ENCODE assay signal across 20 mouse cellular contexts in genomic region chr5:58294903-58295302, GRCm38 (mm10).
"Had no signal": no experiment of that assay in that cellular context is flagged by ENCODE, and none has a peak within 500 bp of the region (broad histone marks: within the 10 kb centered on the region; RNA-seq: fewer than 3 reads in every experiment).

No protein-coding gene starts in this region.

- H3K9ac ChIP-seq: lung, embryonic 14.5 days; midbrain, embryonic 13.5 days; neural tube, embryonic 13.5 days; neural tube, embryonic 15.5 days had no signal

- H3K9me3 ChIP-seq: megakaryocyte, embryonic 14.5 days; midbrain, embryonic 13.5 days; neural tube, embryonic 13.5 days; neural tube, embryonic 15.5 days had no signal

- DNase-seq: lung, adult 18-20 months; lung, embryonic 14.5 days; lung, postnatal 14 days; lung, postnatal 36 days; retina, postnatal 1 day; right cerebral cortex, adult 18-20 months; right cerebral cortex, postnatal 25 days; right cerebral cortex, postnatal 4 days; spleen, adult 18-20 months; thymus, adult 18-20 months; thymus, postnatal 14 days; thymus, postnatal 36 days had no signal

- H3K4me1 ChIP-seq: megakaryocyte, embryonic 14.5 days; midbrain, embryonic 13.5 days; neural tube, embryonic 13.5 days; neural tube, embryonic 15.5 days had no signal

- ATAC-seq: midbrain, embryonic 13.5 days; midbrain, embryonic 16.5 days had no signal

- H3K27me3 ChIP-seq: megakaryocyte, embryonic 14.5 days; midbrain, embryonic 13.5 days; neural tube, embryonic 13.5 days; neural tube, embryonic 15.5 days had no signal

- H3K4me2 ChIP-seq: lung, embryonic 14.5 days; midbrain, embryonic 11.5 days; midbrain, embryonic 13.5 days; neural tube, embryonic 13.5 days; neural tube, embryonic 15.5 days had no signal

- H3K27ac ChIP-seq: macrophage; midbrain, embryonic 13.5 days; neural tube, embryonic 13.5 days; neural tube, embryonic 15.5 days had no signal

- H3K4me3 ChIP-seq: megakaryocyte, embryonic 14.5 days; midbrain, embryonic 13.5 days; myocyte; neural tube, embryonic 13.5 days; neural tube, embryonic 15.5 days had no signal

- H3K36me3 ChIP-seq: midbrain, embryonic 13.5 days; neural tube, embryonic 13.5 days; neural tube, embryonic 15.5 days had no signal
